Mouse (Mus musculus): ENCODE results near the gene Ncor2.
A peak's percentile ranks its signal among the peaks of the same experiment; 100 is the strongest.

Gene Ncor2

GRCm38 (mm10) chr5:125167524-125167923, 11.5 kb downstream of the Ncor2 start:
- no peak for DNase-seq

GRCm38 (mm10) chr5:125165993-125166392, 13.0 kb downstream of the Ncor2 start:
- no peak for DNase-seq

DNA sequence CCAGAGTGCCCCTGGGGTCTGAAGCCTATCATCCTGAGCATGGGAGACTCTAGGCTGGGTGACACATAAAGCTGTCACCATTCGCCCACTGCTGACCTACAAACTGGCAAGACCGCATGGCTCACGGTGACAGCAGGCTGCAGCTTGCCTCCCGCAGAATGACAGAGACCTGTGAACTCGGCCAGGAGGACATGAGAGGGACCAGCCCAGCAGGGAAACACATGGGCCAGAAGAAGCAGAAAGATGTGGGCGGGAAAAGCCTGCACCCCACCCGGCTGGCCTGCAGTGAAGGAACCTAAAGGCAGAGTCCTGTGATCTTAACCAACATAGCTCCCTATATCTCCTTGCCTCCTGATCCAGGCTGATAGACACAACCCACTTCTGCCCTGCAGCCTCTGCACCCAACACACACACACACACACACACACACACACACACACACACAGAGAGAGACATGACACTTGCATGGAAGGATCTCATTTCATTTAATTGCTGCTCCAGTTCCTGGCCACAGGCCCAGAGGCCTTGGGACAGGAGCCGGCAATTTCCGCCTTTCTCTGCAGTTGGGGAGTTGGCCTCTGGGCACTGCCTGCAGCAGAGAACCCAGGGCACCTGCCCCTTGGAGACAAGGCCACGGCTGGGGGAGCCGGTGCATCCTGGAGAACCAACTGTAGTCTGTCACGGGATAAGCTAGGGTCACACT, 14.4 kb downstream of the Ncor2 start:
- no peak for DNase-seq

- no peak for DNase-seq
Measured at GRCm38 (mm10) chr5:125163441-125164050, 15.5 kb downstream of the Ncor2 start.

DNA sequence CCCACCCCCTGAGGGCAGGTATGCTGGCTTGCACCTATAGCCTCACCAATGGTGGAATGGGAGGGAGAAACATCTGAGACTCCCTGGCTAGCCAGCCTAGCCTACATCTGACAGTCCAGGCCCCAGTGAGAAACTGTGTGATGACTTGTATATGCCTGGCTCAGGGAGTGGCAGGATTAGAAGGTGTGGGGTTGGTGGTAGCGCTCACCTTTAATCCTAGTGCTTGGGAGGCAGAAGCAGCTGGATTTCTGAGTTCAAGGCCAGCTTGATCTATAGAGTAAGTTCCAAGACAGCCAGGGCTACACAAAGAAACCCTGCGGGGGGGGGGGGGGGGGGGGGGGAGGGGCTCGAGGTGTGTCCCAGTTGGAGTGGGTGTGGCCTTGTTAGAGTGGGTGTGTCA, 16.6 kb downstream of the Ncor2 start:
- DNase-seq = no peak

DNA sequence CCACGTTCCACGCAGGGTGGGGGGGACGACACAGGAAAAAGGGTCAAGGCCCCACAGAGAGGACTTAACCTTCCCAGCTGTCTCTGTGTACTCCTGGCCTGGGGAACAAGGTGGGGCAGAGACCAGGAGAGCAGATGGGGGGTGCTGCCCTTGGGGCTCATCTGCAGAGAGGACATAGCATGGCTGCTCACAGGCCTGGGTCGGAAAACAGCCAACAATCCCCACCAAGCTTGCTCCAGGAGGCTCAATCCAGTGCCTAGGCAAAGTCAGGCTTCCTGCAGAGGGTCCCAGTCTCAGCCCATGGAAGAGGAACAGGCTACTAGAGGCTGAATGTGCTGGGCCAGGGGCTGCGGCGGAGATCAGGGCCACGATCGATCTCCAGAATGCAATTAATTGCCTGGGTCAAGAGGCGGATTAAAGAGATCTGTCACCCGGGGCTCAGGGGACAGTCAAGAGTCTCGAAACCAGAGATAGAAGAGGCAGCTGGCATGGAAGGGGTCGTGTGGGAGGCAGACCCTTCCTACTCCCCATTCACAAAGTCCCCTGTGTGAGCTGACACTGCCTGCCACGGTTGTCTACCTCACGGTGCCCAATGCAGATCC, 19.1 kb downstream of the Ncor2 start:
- DNase-seq = no peak

DNA sequence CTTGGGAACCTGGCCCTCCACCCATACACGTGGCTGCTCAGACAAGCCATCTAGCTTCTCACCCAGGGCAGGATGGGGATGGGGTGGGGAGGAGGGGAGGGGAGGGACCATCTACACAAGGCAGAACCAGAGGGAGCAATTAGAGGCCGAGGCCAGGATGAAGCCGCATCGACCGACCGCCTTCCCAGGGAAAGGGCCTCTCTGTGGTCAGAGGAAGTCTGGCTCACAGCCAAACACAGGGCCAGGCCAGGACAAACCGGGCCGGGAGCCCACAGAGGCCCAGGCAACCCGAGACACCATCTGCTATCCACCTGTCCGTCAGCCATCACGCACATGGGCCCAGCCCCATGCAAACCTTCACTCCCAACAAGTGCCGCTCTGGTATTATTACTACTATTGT, 19.7 kb downstream of the Ncor2 start:
- peak; percentile 98 for DNase-seq

DNA sequence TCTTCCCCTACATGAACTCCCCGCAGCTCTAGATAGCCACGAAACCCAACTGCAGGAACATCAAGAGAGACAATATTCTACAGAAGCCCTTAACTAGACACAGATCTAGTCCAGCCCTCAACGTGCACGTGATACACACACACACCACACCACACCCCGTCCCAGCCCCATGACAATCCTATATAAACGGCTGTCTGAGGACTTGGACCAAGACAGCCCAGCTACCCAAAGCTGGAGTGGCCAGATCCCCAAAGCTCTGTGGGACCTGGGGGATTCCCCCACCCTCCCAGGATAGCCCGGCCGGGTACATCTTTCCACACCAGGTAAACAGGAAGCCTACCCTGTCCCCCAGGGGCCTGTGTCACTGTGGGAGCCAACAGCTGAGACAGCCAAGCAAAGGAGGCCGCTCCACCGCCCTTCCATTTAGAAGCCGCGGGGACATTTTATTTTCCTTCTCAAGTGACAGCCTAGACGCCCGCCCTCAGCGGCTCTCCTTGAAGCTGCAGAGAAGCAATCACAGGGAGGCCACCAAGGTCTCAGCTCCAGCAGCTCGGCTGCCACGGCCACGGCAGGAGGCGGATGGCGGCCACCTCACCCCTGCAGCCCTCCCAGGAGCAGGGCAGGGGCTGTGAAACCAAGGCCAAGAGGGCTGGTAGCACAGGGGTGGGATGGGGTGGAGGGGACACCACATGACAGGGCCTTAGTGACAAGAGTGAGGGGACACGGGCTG, 20.6 kb downstream of the Ncor2 start:
- DNase-seq = no peak

- DNase-seq = no peak
Measured at GRCm38 (mm10) chr5:125157375-125158033, 21.5 kb downstream of the Ncor2 start.

GRCm38 (mm10) chr5:125156418-125157205, 22.4 kb downstream of the Ncor2 start:
- DNase-seq = no peak

DNA sequence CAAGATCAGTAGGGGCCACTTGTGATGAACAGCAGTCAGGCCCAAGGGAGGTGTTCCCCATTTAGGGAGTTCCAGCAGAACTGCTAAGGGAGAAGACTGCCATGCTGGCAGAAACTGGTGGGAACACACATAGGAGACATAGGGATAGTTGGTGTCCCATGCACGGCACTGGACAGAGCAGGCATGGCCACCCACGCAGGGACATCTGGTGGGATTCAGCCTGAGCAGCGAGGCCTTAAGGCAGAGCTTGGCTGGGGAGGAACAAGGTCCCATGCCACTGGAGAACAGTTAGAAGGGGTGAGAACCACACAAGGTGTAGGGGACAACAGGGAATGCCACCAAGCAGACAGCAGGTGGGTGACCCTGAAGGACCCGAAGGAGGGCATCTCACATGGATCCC, 23.6 kb downstream of the Ncor2 start:
- DNase-seq = no peak

DNA sequence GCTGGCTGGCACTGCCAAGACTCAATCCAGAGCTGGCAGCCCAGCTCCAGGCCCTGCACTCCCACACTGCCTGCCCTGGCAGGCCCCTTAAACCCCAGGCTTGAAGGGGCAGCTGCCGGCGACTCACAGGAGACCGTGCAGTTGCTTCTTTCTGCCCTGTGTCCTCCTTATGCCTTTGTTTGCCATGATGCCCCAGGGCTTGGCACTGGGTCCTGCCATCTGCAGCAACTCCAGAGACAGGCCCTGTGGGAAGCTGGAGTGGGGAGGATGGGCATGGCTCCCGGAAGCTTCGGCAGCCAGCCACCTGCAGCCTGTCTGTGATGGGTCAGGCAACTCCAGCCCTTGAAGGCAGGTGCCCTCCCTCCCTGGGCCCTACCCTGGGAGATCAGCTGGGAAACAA, 24.0 kb downstream of the Ncor2 start:
- DNase-seq = peak; percentile 92

DNA sequence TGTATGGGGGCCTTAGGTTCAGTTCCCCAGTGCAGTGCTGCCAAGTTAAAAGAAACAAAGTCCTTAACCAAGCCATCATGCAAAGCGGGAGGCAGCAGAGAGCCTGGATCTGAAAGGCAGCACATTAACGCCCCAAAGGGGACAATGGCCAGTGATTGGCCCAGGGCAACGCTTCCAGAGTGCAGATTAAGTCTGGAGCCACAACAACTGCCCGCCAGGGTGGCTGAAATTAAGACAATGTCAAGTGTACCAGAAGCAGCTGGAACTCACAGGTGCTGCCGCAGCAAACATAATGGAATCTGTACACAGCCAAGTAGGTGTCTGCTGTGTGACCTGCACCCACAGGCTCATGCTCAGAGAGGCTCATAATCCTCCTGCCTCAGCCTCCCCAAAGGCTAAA, 24.8 kb downstream of the Ncor2 start:
- DNase-seq = no peak

- DNase-seq = no peak
Measured at GRCm38 (mm10) chr5:125153201-125153816, 25.7 kb downstream of the Ncor2 start.

DNA sequence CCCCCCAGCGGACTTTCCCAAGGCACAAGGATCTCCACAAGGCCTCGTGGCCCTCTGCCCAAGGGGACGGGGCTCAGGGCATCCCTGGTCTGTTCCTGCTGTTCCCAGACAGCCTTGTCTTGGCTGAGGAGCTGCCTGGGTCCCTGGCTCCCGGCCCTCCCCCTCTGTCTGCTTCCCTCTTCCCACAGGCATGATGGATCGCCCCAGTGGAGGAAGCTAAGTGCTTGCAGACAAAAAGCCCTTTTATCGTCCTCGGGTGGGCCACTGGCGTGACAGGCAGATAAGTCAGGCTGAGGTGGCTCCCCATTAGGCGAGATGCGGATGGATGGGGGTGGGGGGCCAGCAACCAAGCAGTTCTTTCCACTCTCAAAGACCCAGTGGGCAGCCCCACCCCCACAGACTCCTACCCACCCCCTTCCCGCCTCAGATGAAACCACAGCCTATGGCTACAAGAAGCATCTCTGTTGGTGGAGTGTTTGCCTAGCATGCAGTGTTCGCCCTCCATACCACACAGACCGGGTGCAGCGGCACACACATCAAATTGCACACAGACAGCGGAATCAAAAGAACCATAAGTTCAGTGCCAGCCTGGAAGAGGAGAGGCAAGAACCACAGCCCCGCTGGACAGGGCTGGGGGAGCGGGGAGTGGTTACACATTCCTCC, 27.0 kb downstream of the Ncor2 start:
- DNase-seq = no peak

- DNase-seq = no peak
Measured at GRCm38 (mm10) chr5:125150951-125151564, 28.0 kb downstream of the Ncor2 start.

DNA sequence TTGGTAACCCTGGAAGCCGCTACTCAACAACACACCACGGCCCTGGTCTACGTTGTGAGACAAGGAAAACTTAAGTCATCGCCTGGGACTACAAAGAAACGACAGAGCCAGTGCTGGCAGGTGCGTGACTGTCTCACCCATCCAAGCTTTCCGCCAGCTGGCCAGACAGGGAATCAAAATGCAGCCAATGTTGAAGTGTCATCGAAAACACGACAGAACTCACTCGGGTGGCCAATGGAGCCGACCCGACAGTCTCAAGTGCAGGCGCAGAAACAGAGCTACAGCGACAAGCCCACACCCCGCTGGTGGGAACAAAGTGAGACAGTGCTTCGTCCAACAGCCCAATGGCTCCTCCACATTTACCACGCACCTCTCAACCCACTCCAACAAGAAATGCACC, 29.9 kb downstream of the Ncor2 start:
- DNase-seq = no peak

GRCm38 (mm10) chr5:125148686-125149085, 30.3 kb downstream of the Ncor2 start:
- DNase-seq = no peak

- no peak for DNase-seq
Measured at GRCm38 (mm10) chr5:125148173-125148572, 30.8 kb downstream of the Ncor2 start.

DNA sequence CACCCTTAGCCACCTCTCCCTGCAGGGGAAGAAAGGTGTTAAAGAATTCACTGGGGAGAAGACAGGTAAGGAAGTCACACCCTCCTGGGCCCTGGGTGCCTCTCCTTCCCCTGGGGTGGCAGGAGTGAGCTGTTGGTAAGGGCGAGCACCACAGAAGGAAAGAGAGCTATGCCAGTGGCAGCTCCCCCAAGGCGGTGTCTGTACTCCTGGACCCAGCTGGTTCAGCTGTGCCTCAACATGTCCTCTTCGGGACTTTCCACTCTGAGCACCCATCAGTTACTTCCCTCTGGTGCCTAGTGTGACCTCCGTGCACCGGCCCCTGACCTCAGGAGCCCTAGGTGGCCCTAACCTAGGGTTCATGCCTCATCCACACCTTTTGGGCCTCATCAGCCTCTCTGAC, 31.9 kb downstream of the Ncor2 start:
- DNase-seq = no peak

Measured in cerebellum, adult 8-10 months (tissue).